Mouse (Mus musculus) cerebellum, adult 9-11 months (tissue): Measurements from ENCODE around the gene Ttc7b.
A peak's percentile ranks its signal among the peaks of the same experiment; 100 is the strongest.

ENCODE experiments used
- DNase-seq: peaks from one replicate; pipeline ENCODE4 v3.0.0; 2022

Gene Ttc7b

GRCm38 (mm10) chr12:100325212-100325611, 195.4 kb downstream of the Ttc7b start:
- peak; percentile 50 for DNase-seq

GRCm38 (mm10) chr12:100323641-100324040, 197.0 kb downstream of the Ttc7b start:
- DNase-seq: no peak

- no peak for DNase-seq
Measured at GRCm38 (mm10) chr12:100322225-100322624, 198.4 kb downstream of the Ttc7b start.

- no peak for DNase-seq
Measured at GRCm38 (mm10) chr12:100321545-100321944, 199.1 kb downstream of the Ttc7b start.

- no peak for DNase-seq
Measured at GRCm38 (mm10) chr12:100319746-100320145, 200.9 kb downstream of the Ttc7b start.

- DNase-seq: no peak
Measured at GRCm38 (mm10) chr12:100317936-100318335, 202.7 kb downstream of the Ttc7b start.

- no peak for DNase-seq
Measured at GRCm38 (mm10) chr12:100316094-100316493, 204.5 kb downstream of the Ttc7b start.

GRCm38 (mm10) chr12:100315119-100315885, 205.3 kb downstream of the Ttc7b start:
- DNase-seq: peak; percentile 79

- DNase-seq: no peak
Measured at GRCm38 (mm10) chr12:100313785-100314375, 206.7 kb downstream of the Ttc7b start.

GRCm38 (mm10) chr12:100313209-100313608, 207.4 kb downstream of the Ttc7b start:
- DNase-seq: no peak

- DNase-seq: peak; percentile 86
Measured at GRCm38 (mm10) chr12:100310471-100311392, 209.9 kb downstream of the Ttc7b start.

- no peak for DNase-seq
Measured at GRCm38 (mm10) chr12:100309201-100309600, 211.4 kb downstream of the Ttc7b start.

GRCm38 (mm10) chr12:100307501-100308260, 212.9 kb downstream of the Ttc7b start:
- peak; percentile 90 for DNase-seq

- no peak for DNase-seq
Measured at GRCm38 (mm10) chr12:100306336-100306735, 214.3 kb downstream of the Ttc7b start.

- no peak for DNase-seq
Measured at GRCm38 (mm10) chr12:100305051-100305673, 215.5 kb downstream of the Ttc7b start.

GRCm38 (mm10) chr12:100304280-100304679, 216.3 kb downstream of the Ttc7b start:
- DNase-seq: peak; percentile 72

GRCm38 (mm10) chr12:100303141-100303540, 217.5 kb downstream of the Ttc7b start:
- DNase-seq: no peak

GRCm38 (mm10) chr12:100300446-100300845, 220.2 kb downstream of the Ttc7b start:
- DNase-seq: no peak

- no peak for DNase-seq
Measured at GRCm38 (mm10) chr12:100299322-100299726, 221.3 kb downstream of the Ttc7b start.

- no peak for DNase-seq
Measured at GRCm38 (mm10) chr12:100298788-100299187, 221.8 kb downstream of the Ttc7b start.

GRCm38 (mm10) chr12:100297961-100298360, 222.7 kb downstream of the Ttc7b start:
- no peak for DNase-seq

- no peak for DNase-seq
Measured at GRCm38 (mm10) chr12:100294457-100294856, 226.2 kb downstream of the Ttc7b start.
